Mouse (Mus musculus) cerebellum, adult (tissue): ENCODE measurements around the gene Jag1.

Experiments used
- ATAC-seq: cut with Nextera tagmentation; 2 replicates; pipeline ENCODE4 v1.9.2; 2017; ENCODE audit warnings: mild to moderate bottlenecking, moderate library complexity, mixed read lengths; ENCODE audit not compliant: insufficient number of reproducible peaks, low FRiP score, low TSS enrichment

Gene Jag1

GRCm38 (mm10) chr2:137116025-137116674 lies at the start of gene Jag1:
Gene Jag1 (minus strand): TSS chr2:137116644.
- no peak for ATAC-seq

GRCm38 (mm10) chr2:137156018-137156417 lies 39.6 kb upstream of the Jag1 start:
- no peak for ATAC-seq

GRCm38 (mm10) chr2:137153825-137154224 lies 37.4 kb upstream of the Jag1 start:
- ATAC-seq: no peak

- ATAC-seq: no peak
These were observed 36.8 kb upstream of the Jag1 start for GRCm38 (mm10) chr2:137153172-137153667.

GRCm38 (mm10) chr2:137150953-137151352 lies 34.5 kb upstream of the Jag1 start:
- ATAC-seq: no peak

- no peak for ATAC-seq
These were observed 30.7 kb upstream of the Jag1 start for GRCm38 (mm10) chr2:137146938-137147666.

- no peak for ATAC-seq
These were observed 21.6 kb upstream of the Jag1 start for GRCm38 (mm10) chr2:137138063-137138462.

GRCm38 (mm10) chr2:137134035-137134434 lies 17.6 kb upstream of the Jag1 start:
- ATAC-seq: no peak

GRCm38 (mm10) chr2:137124861-137125260 lies 8.4 kb upstream of the Jag1 start:
- ATAC-seq: no peak

- peak; percentile 47 for ATAC-seq
These were observed 862 bp upstream of the Jag1 start for GRCm38 (mm10) chr2:137117321-137117690.

GRCm38 (mm10) chr2:137116675-137117320 lies 354 bp upstream of the Jag1 start:
- peak; percentile 51 for ATAC-seq

GRCm38 (mm10) chr2:137115241-137116024 lies 1.0 kb downstream of the Jag1 start:
- no peak for ATAC-seq

- ATAC-seq: no peak
These were observed 2.0 kb downstream of the Jag1 start for GRCm38 (mm10) chr2:137114248-137115096.

- no peak for ATAC-seq
These were observed 3.0 kb downstream of the Jag1 start for GRCm38 (mm10) chr2:137113288-137114061.

- no peak for ATAC-seq
These were observed 6.1 kb downstream of the Jag1 start for GRCm38 (mm10) chr2:137110214-137110898.

GRCm38 (mm10) chr2:137109321-137110213 lies 6.9 kb downstream of the Jag1 start:
- ATAC-seq: no peak

GRCm38 (mm10) chr2:137107946-137108345 lies 8.5 kb downstream of the Jag1 start:
- no peak for ATAC-seq
